Mouse (Mus musculus) midbrain, embryonic 13.5 days (tissue): ENCODE measurements around the gene Chd4. TPM values are rescaled to one million over a fixed set of nuclear protein-coding genes. Genes with fewer than 3 reads are reported as not detected.

Experiments used
- ATAC-seq: fragments of 200-750 bp; cut with Nextera tagmentation; 2 replicates; pipeline ENCODE4 v1.8.0; 2017; ENCODE audit warnings: mild to moderate bottlenecking, moderate TSS enrichment, moderate library complexity
- H3K27ac ChIP-seq: fragments of 300-500 bp; sonication (generic); 2 replicates; pipeline ENCODE4 v1.5.1; 2015; ENCODE audit warnings: inconsistent platforms, mild to moderate bottlenecking, moderate library complexity
- H3K27me3 ChIP-seq: fragments of 300-500 bp; sonication (generic); 2 replicates; pipeline ENCODE4 v1.6.1; 2015; ENCODE audit warnings: mild to moderate bottlenecking, inconsistent platforms
- H3K36me3 ChIP-seq: fragments of 300-500 bp; sonication (generic); 2 replicates; pipeline ENCODE4 v1.6.1; 2015; ENCODE audit warnings: mild to moderate bottlenecking, inconsistent platforms
- H3K4me1 ChIP-seq: fragments of 300-500 bp; sonication (generic); replicated peaks from 2 replicates; pipeline ENCODE4 v1.6.1; 2015; ENCODE audit warnings: inconsistent platforms
- H3K4me2 ChIP-seq: fragments of 300-500 bp; sonication (generic); replicated peaks from 2 replicates; pipeline ENCODE4 v1.6.1; 2015; ENCODE audit warnings: moderate library complexity, mild to moderate bottlenecking, inconsistent platforms
- H3K4me3 ChIP-seq: fragments of 300-500 bp; sonication (generic); replicated peaks from 2 replicates; pipeline ENCODE4 v1.5.1; 2015; ENCODE audit warnings: mild to moderate bottlenecking, inconsistent platforms
- H3K9ac ChIP-seq: fragments of 300-500 bp; sonication (generic); replicated peaks from 2 replicates; pipeline ENCODE4 v1.6.1; 2015; ENCODE audit warnings: mild to moderate bottlenecking, inconsistent platforms
- H3K9me3 ChIP-seq: fragments of 300-500 bp; sonication (generic); 2 replicates; pipeline ENCODE4 v1.6.1; 2016; ENCODE audit warnings: mild to moderate bottlenecking, inconsistent platforms
- WGBS: fragments of 180-500 bp; shearing (Covaris S2); methylation state at CpG from one replicate; pipeline ENCODE4 v1.1.7; 2015; 5-methylcytosine and 5-hydroxymethylcytosine counted together
- polyA plus RNA-seq: library from polyadenylated mRNA; unstranded; fragments of >200 nt; fragmentation: Nextera tagmentation; extraction: Ambion mirVana; gene quantifications from 2 replicates; pipeline ENCODE4 v1.2.1, GENCODE M21; 2015

Chd4 gene
- polyA plus RNA-seq, 1 experiment from 2014 or later = 133 TPM

GRCm38 (mm10) chr6:125081394-125081793 lies 14.4 kb upstream of the Chd4 start:
- Histone ChIP-seq H3K27ac (peak overlapping the region; percentile 93), H3K9me3 (no peaks in the 10 kb centered on the region), H3K4me2 (peak overlapping the region; percentile 70), H3K9ac (peak overlapping the region; percentile 76), H3K4me3 (peak overlapping the region; percentile 44), H3K27me3 (no peaks in the 10 kb centered on the region), H3K4me1 (peaks cover 14% of the 10 kb centered on the region), H3K36me3 (no peaks in the 10 kb centered on the region)
- WGBS = 23% methylated on average over 25 of the region's 25 CpGs
- ATAC-seq = peak; percentile 71

DNA sequence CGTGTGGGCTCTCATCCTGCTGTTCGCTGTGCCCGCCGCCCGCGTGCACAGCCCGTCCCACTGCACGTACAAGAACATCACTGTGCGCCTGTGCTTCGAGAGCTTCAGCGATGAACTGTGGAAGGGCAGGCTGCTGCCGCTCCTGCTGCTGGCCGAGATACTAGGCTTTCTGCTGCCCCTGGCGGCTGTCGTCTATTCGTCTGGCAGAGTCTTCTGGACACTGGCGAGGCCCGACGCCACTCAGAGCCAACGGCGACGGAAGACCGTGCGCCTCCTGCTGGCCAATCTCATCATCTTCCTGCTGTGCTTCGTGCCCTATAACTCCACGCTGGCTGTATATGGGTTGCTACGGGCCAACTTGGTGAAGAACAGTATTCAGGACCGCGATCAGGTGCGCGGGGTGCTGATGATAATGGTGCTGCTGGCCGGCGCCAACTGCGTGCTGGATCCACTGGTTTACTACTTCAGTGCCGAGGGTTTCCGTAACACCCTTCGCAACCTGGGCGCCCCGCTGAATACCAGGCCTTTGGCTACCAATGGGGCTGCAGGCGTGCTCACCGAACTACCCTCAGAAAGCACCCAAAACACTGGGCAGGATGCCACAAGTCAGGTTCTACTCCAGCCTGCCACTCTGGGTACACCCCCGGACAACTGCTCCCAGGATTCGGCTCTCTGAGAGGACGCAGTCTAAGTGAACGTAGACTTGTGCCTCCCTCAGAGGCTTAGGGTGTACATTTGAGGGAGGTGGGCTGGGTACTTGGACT lies 13.8 kb upstream of the Chd4 start:
- Histone ChIP-seq H3K4me1 (peaks cover 14% of the 10 kb centered on the region), H3K9ac (peak overlapping the region; percentile 76), H3K9me3 (no peaks in the 10 kb centered on the region), H3K4me2 (peak overlapping the region; percentile 70), H3K27me3 (no peaks in the 10 kb centered on the region), H3K27ac (peak overlapping the region; percentile 93), H3K36me3 (no peaks in the 10 kb centered on the region), H3K4me3 (peak overlapping the region; percentile 44)
- peak; percentile 94 for ATAC-seq
- 21% methylated on average over 45 of the region's 45 CpGs for whole genome bisulfite sequencing

DNA sequence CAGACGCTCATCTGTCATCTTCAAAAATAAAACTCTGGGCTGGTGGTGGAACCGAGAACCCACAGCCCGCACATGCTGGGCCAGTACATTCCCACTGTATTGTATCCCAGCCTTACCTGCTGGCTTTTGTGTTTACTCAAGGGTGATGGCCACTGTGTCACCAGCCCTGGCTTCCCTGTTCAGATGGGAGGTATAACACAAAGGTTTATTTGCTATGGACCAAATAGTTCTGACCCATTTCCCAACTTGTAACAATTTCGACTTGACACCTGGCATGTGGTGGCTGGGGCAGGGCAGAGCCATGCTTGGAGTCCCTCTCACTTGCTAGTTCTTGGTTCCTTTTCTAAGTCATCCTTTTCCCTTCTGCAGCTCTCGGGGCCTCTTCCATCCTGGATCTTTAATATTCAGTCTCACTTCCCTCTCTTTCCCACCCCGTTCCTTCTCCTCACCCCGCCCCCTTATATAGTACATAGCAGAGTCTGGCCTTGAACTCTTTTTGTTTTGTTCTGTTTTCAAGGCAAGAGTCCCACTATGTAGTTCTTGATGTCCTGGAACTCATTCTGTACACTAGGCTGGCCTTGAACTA lies 12.9 kb upstream of the Chd4 start:
- Histone ChIP-seq H3K27ac (no peak overlapping the region), H3K4me2 (no peak overlapping the region), H3K36me3 (no peaks in the 10 kb centered on the region), H3K9ac (no peak overlapping the region), H3K4me3 (no peak overlapping the region), H3K4me1 (peaks cover 14% of the 10 kb centered on the region), H3K27me3 (no peaks in the 10 kb centered on the region), H3K9me3 (no peaks in the 10 kb centered on the region)
- ATAC-seq = no peak
- 90% methylated on average over 7 of the region's 7 CpGs for WGBS

DNA sequence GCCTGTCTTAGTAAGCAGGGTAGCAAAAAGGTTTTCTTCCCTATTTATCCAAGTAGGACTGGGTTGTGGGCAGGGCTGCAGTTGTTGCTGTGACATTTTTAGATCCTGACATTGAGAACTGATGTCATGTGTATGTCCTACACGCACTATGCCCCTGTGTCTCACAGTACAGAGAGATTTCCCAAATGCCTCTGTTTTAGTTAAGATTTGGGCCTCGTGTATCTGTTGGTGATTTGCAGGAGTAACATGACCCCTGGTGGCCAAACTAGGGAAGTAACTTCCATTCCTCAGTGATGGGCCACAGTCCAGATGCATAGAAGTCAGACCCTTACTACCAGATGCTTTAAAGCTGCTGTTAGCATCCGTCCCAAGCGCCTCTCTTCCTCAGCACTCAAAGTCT lies 11.4 kb upstream of the Chd4 start:
- Histone ChIP-seq H3K4me1 (peaks cover 27% of the 10 kb centered on the region), H3K27me3 (no peaks in the 10 kb centered on the region), H3K4me2 (no peak overlapping the region), H3K27ac (no peak overlapping the region), H3K9ac (no peak overlapping the region), H3K36me3 (no peaks in the 10 kb centered on the region), H3K9me3 (no peaks in the 10 kb centered on the region), H3K4me3 (no peak overlapping the region)
- 4% methylated on average over 4 of the region's 4 CpGs for whole genome bisulfite sequencing
- no peak for ATAC-seq

GRCm38 (mm10) chr6:125087937-125088336 lies 7.8 kb upstream of the Chd4 start:
- H3K27ac ChIP-seq = peak overlapping the region; percentile 97
- H3K27me3 ChIP-seq = no peaks in the 10 kb centered on the region
- no peak for ATAC-seq
- H3K4me1 ChIP-seq = peaks cover 36% of the 10 kb centered on the region
- no peaks in the 10 kb centered on the region for H3K9me3 ChIP-seq
- no peak overlapping the region for H3K4me2 ChIP-seq
- H3K4me3 ChIP-seq = no peak overlapping the region
- 70% methylated on average over 3 of the region's 3 CpGs for WGBS
- H3K9ac ChIP-seq = no peak overlapping the region
- H3K36me3 ChIP-seq = no peaks in the 10 kb centered on the region

GRCm38 (mm10) chr6:125088561-125089321 lies 7.0 kb upstream of the Chd4 start:
- H3K36me3 ChIP-seq = no peaks in the 10 kb centered on the region
- WGBS = under 1% methylated on average over 19 of the region's 20 CpGs

GRCm38 (mm10) chr6:125089521-125090321 lies 6.1 kb upstream of the Chd4 start:
- ATAC-seq = peak; percentile 81
- peak overlapping the region; percentile 54; the same call in 1 of the 2 replicates for H3K9ac ChIP-seq
- peaks cover 32% of the 10 kb centered on the region for H3K4me1 ChIP-seq
- H3K27ac ChIP-seq = peak overlapping the region; percentile 97
- peak overlapping the region; percentile 22 for H3K4me3 ChIP-seq
- no peaks in the 10 kb centered on the region for H3K9me3 ChIP-seq
- WGBS = 2% methylated on average over 15 of the region's 15 CpGs
- H3K4me2 ChIP-seq = peak overlapping the region; percentile 48
- no peaks in the 10 kb centered on the region for H3K36me3 ChIP-seq
- no peaks in the 10 kb centered on the region for H3K27me3 ChIP-seq

More at GRCm38 (mm10) chr6:125088561-125089321, 7.0 kb upstream of the Chd4 start:
- Histone ChIP-seq H3K4me1 (peaks cover 36% of the 10 kb centered on the region), H3K9me3 (no peaks in the 10 kb centered on the region), H3K27me3 (no peaks in the 10 kb centered on the region), H3K27ac (peak overlapping the region; percentile 97), H3K4me2 (peak overlapping the region; percentile 48), H3K4me3 (no peak overlapping the region), H3K9ac (peak overlapping the region; percentile 44; the same call in 1 of the 2 replicates)
- ATAC-seq = peak; percentile 90

- Histone ChIP-seq H3K36me3 (no peaks in the 10 kb centered on the region), H3K9ac (peak overlapping the region; percentile 54; the same call in 1 of the 2 replicates), H3K27me3 (no peaks in the 10 kb centered on the region), H3K4me2 (peak overlapping the region; percentile 48), H3K9me3 (no peaks in the 10 kb centered on the region), H3K4me1 (peaks cover 36% of the 10 kb centered on the region), H3K4me3 (no peak overlapping the region), H3K27ac (peak overlapping the region; percentile 97)
- WGBS = 53% methylated on average over 10 of the region's 10 CpGs
- ATAC-seq = no peak; the same call in 1 of the 2 replicates
These were observed 5.3 kb upstream of the Chd4 start for GRCm38 (mm10) chr6:125090341-125091085.

DNA sequence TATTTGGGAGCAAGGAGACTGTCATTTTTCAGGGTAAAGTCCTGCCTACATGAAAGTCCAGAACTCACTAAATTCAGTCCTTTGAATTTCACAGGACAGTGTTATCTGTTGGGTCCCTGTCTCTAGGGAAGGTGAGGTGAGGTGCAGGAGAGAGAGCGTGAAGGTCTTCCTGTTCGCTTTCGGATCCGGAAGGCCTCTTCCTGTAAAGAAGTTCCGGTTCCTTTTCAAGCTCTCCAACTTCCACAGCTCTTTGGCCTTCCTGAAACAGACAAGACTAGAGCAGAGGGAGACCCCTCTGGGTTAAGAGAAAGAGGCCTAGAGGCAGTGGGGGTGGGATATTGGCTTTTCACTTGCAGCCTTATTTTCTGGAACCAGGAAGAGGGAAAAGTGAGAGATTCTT lies 3.4 kb upstream of the Chd4 start:
- H3K27ac ChIP-seq = no peak overlapping the region
- WGBS = 97% methylated on average over 5 of the region's 5 CpGs
- ATAC-seq = no peak

DNA sequence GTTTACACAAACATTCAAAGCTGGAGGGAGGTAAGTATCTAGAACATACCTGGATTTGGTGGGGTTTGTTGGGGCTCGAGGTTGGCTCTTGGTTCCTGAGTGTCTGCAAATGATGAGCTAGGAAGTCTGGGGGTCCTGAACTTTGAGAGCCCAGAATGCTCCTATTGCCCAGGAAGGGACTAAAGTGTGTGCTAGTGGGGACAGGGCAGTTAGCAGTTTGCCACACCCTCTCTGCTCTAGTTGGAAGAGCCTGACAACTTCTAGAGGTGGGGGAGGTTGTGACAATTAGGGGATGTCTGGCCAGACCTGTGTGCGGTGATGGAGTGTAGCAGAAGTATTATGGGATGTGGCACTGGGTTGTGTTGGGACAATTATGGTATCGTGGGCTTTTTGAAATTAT lies 938 bp upstream of the Chd4 start:
- H3K4me3 ChIP-seq = no peak overlapping the region
- 71% methylated on average over 3 of the region's 3 CpGs for WGBS
- H3K9ac ChIP-seq = no peak overlapping the region
- no peaks in the 10 kb centered on the region for H3K27me3 ChIP-seq
- peaks cover 47% of the 10 kb centered on the region for H3K4me1 ChIP-seq
- H3K9me3 ChIP-seq = no peaks in the 10 kb centered on the region
- H3K27ac ChIP-seq = peak overlapping the region; percentile 96
- H3K36me3 ChIP-seq = peaks cover 15% of the 10 kb centered on the region
- H3K4me2 ChIP-seq = no peak overlapping the region
- no peak for ATAC-seq

More for the DNA sequence above, 3.4 kb upstream of the Chd4 start:
- Histone ChIP-seq H3K4me1 (peaks cover 39% of the 10 kb centered on the region), H3K9ac (no peak overlapping the region), H3K27me3 (no peaks in the 10 kb centered on the region), H3K4me2 (no peak overlapping the region), H3K9me3 (no peaks in the 10 kb centered on the region), H3K4me3 (no peak overlapping the region), H3K36me3 (no peaks in the 10 kb centered on the region)

- no peak for ATAC-seq
- WGBS = 2% methylated on average over 26 of the region's 32 CpGs
- peak overlapping the region; percentile 98 for H3K4me3 ChIP-seq
- H3K27ac ChIP-seq = peak overlapping the region; percentile 96
- peak overlapping the region; percentile 94 for H3K4me2 ChIP-seq
- peaks cover 41% of the 10 kb centered on the region for H3K4me1 ChIP-seq
- H3K9ac ChIP-seq = peak overlapping the region; percentile 96
- H3K9me3 ChIP-seq = no peaks in the 10 kb centered on the region
- H3K27me3 ChIP-seq = no peaks in the 10 kb centered on the region
- peaks cover 29% of the 10 kb centered on the region for H3K36me3 ChIP-seq
These were observed 457 bp downstream of the Chd4 start for GRCm38 (mm10) chr6:125096279-125096596.
